Mouse (Mus musculus): Measurements from ENCODE around the gene Gdf15. TPM values are rescaled to one million over a fixed set of nuclear protein-coding genes. Genes with fewer than 3 reads are reported as not detected.

The Gdf15 gene
- polyA plus RNA-seq, 1 experiment from 2014 or later, result not detected

DNA sequence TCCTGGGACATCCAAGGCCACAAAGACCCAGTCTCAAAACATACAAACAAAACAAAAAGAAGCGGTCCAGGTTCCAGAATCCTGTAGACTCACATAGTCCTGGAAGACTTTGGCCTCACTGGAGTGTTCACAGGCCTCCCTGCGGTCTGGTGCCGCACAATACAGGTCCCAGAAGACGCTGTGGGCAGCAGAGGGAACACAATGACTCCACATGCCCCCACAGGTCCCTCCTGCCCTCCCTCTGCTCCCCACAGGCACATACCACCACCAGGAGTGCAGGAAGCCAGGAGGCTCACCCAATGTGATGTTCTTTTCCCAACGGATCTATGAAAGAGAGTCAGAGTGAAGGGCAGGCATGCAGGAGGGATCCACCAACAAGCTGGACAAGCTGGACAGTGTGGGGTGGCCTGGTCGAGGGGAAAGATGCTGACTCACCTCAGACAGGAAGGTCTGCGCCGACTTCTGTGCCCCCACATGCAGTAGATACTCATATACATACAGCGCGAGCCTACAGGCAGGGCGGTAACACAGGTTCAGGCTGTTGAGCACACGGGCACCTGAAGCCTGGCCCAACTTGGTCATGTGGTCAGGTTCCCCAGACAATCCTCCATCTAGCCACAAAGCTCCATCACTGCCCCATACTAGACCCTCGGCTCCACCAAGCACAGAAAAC lies 30.0 kb downstream of the Gdf15 start:
- no peak for DNase-seq (ENCODE audit: low spot score)
- 95% methylated on average over 13 of the region's 13 CpGs for WGBS

DNA sequence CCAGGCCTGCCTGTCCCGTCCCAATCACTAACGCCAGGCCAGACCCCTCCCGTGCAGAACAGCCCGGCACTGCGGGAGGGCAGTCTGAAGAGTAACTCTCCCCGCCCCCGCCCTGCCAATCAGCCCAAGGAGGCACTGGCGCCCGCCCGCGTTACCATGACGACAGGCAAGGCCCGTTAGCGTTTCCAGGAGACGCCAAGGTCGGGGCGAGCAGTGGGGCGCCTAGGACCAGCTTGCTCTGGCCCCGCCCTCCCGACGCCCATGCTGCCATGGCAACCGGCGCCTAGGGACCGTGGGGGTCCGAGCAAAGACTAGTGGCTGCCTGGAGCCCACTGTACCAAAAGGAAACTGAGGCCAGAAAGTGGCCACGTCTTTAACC lies 31.0 kb downstream of the Gdf15 start:
- WGBS, result under 1% methylated on average over 26 of the region's 26 CpGs
- Histone ChIP-seq H3K4me3 (ENCODE audit: low read depth, low read length) (peak overlapping the region; percentile 18; the same call in 1 of the 2 replicates), H3K27me3 (ENCODE audit: control insufficient read depth, insufficient read depth, low read length) (no peaks in the 10 kb centered on the region), H3K36me3 (ENCODE audit: control insufficient read depth, insufficient read depth, low read length) (no peaks in the 10 kb centered on the region), H3K9ac (ENCODE audit: low read length) (peak overlapping the region; percentile 32), H3K4me1 (replicated peaks; ENCODE audit: control insufficient read depth, insufficient read depth, low read length) (peaks cover 36% of the 10 kb centered on the region), H3K4me2 (ENCODE audit: low read depth, low read length, severe bottlenecking) (peak overlapping the region; percentile 51), H3K9me3 (ENCODE audit: control insufficient read depth, low read length) (no peaks in the 10 kb centered on the region; the same call in 1 of the 2 replicates), H3K27ac (ENCODE audit: low read depth, low read length) (peak overlapping the region; percentile 91)
- DNase-seq (ENCODE audit: low spot score) (peak; percentile 97), ATAC-seq (replicated peaks; ENCODE audit: low FRiP score) (peak; percentile 77)

More for the DNA sequence above, 30.0 kb downstream of the Gdf15 start:
- Histone ChIP-seq H3K4me1 (replicated peaks; ENCODE audit: control insufficient read depth, insufficient read depth, low read length) (peaks cover 40% of the 10 kb centered on the region), H3K36me3 (ENCODE audit: control insufficient read depth, insufficient read depth, low read length) (no peaks in the 10 kb centered on the region), H3K9me3 (ENCODE audit: control insufficient read depth, low read length) (no peaks in the 10 kb centered on the region; the same call in 1 of the 2 replicates), H3K9ac (ENCODE audit: low read length) (no peak overlapping the region), H3K4me3 (ENCODE audit: low read depth, low read length) (no peak overlapping the region), H3K27me3 (ENCODE audit: control insufficient read depth, insufficient read depth, low read length) (no peaks in the 10 kb centered on the region), H3K27ac (ENCODE audit: low read depth, low read length) (no peak overlapping the region), H3K4me2 (ENCODE audit: low read depth, low read length, severe bottlenecking) (no peak overlapping the region)
- no peak for ATAC-seq (replicated peaks; ENCODE audit: low FRiP score)

DNA sequence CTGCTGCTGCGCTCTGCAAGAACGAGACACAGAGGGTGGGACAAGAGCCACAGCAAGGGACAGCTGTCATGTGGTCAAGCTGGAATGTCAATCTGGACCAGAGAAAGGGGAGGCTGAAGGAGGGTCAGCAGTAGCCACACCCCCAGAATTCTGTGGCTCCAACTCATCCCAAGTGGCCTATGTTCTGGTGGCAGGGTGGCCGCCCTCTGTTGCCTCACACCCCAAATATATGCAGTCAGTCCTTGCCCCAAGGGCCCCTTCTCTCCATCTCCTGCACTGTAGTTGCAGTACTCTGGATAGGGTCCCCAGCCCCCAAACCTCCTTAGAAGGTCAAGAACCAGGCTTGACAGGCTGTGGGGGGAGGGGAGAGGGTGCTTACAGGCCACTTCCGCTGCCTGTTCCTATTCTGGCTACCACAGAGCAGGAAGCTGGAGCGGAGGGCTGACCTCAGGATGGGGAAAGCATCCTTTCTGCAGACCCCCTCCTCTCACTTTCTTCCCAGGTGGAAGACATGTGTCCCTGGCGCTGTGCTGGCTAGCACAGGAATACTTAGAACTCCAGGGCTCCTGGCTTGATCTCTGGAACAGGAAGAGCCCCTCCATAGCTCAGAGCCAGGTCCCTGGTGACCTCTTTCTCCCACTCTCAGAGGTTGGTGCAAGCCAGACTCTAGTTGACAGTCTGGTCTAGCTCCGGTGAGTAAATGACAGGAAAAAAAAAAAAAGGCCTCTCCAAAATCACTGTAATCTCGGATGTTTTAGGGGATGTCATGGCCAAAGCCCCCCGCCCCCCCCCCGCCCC lies 31.6 kb downstream of the Gdf15 start:
- H3K4me1 ChIP-seq (replicated peaks; ENCODE audit: control insufficient read depth, insufficient read depth, low read length), result peaks cover 33% of the 10 kb centered on the region

DNA sequence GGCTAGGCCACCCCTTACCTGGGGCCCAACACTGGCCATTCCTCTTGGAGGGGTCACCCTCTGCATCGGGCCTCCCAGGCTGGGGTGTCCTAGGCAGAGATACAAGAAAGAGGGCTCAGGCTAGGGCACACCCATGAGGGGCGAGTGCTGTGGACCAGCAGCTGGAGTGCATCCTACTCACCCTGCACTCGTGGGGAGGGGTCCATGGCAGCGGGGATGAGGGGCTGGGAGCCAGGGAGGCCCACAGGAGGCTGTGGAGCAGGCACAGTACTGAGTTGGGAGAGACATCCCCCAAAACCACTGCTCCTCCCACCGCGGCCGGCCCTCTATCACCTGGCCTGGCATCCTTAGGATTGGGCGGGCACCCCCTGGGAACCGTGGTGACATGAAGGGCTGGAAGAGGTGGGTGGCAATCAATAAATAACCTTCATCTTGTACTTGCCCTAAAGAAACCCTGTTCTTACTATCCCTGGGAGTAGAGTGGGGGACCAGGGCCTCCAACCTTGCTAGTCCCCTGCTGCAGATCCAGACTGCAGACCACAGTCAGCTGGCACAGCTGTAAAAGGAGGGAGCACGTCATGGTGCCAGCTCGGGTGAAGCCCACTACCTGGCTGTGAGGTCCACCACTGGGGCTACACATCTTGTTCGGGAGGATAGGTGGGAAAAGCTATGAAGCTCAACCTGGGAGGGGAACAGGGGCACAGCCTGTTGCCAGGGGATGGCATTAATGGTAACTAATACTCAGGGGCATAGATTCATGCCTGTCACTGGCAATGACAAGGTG lies 32.6 kb downstream of the Gdf15 start:
- Histone ChIP-seq H3K36me3 (ENCODE audit: control insufficient read depth, insufficient read depth, low read length) (no peaks in the 10 kb centered on the region; the same call in 1 of the 2 replicates), H3K4me1 (replicated peaks; ENCODE audit: control insufficient read depth, insufficient read depth, low read length) (peaks cover 41% of the 10 kb centered on the region), H3K9me3 (ENCODE audit: control insufficient read depth, low read length) (no peaks in the 10 kb centered on the region; the same call in 1 of the 2 replicates), H3K4me3 (ENCODE audit: low read depth, low read length) (no peak overlapping the region), H3K9ac (ENCODE audit: low read length) (no peak overlapping the region), H3K27me3 (ENCODE audit: control insufficient read depth, insufficient read depth, low read length) (no peaks in the 10 kb centered on the region; the same call in 1 of the 2 replicates), H3K27ac (ENCODE audit: low read depth, low read length) (no peak overlapping the region; the same call in 1 of the 2 replicates), H3K4me2 (ENCODE audit: low read depth, low read length, severe bottlenecking) (no peak overlapping the region)
- ATAC-seq (replicated peaks; ENCODE audit: low FRiP score) (no peak), DNase-seq (ENCODE audit: low spot score) (no peak)
- 86% methylated on average over 12 of the region's 12 CpGs for WGBS

More for the DNA sequence above, 31.6 kb downstream of the Gdf15 start:
- ATAC-seq (replicated peaks; ENCODE audit: low FRiP score) (peak; percentile 22; the same call in 1 of the 2 replicates), DNase-seq (ENCODE audit: low spot score) (no peak)
- peak overlapping the region; percentile 18; the same call in 1 of the 2 replicates for H3K4me3 ChIP-seq (ENCODE audit: low read depth, low read length)
- no peaks in the 10 kb centered on the region; the same call in 1 of the 2 replicates for H3K27me3 ChIP-seq (ENCODE audit: control insufficient read depth, insufficient read depth, low read length)
- WGBS, result 14% methylated on average over 10 of the region's 10 CpGs
- H3K27ac ChIP-seq (ENCODE audit: low read depth, low read length), result peak overlapping the region; percentile 91
- H3K9ac ChIP-seq (ENCODE audit: low read length), result peak overlapping the region; percentile 32
- H3K9me3 ChIP-seq (ENCODE audit: control insufficient read depth, low read length), result no peaks in the 10 kb centered on the region; the same call in 1 of the 2 replicates
- H3K36me3 ChIP-seq (ENCODE audit: control insufficient read depth, insufficient read depth, low read length), result no peaks in the 10 kb centered on the region; the same call in 1 of the 2 replicates
- H3K4me2 ChIP-seq (ENCODE audit: low read depth, low read length, severe bottlenecking), result peak overlapping the region; percentile 51

DNA sequence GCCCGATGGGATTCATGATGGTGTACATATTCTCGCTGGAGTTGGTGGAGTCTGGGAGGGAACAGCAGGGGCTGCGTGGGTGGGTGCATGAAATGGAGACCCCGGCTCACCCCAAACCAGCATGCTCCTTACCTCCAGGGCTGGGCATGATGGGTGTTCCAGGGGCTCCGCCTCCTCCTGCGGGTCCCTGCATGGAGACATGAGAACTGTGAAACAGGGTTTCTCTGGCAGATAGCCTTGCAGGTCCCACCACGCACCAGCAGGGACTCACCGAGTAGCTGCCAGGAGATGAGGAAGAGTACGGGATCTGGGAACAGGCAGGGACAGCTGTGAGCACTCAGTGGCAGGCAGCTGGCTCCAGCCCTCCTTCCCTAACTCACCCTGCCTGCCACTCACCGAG lies 33.5 kb downstream of the Gdf15 start:
- 13% methylated on average over 10 of the region's 10 CpGs for WGBS
- Histone ChIP-seq H3K36me3 (ENCODE audit: control insufficient read depth, insufficient read depth, low read length) (no peaks in the 10 kb centered on the region; the same call in 1 of the 2 replicates), H3K4me1 (replicated peaks; ENCODE audit: control insufficient read depth, insufficient read depth, low read length) (peaks cover 43% of the 10 kb centered on the region), H3K27me3 (ENCODE audit: control insufficient read depth, insufficient read depth, low read length) (no peaks in the 10 kb centered on the region; the same call in 1 of the 2 replicates), H3K9ac (ENCODE audit: low read length) (peak overlapping the region; percentile 74), H3K9me3 (ENCODE audit: control insufficient read depth, low read length) (no peaks in the 10 kb centered on the region; the same call in 1 of the 2 replicates), H3K4me2 (ENCODE audit: low read depth, low read length, severe bottlenecking) (peak overlapping the region; percentile 91), H3K4me3 (ENCODE audit: low read depth, low read length) (peak overlapping the region; percentile 46), H3K27ac (ENCODE audit: low read depth, low read length) (no peak overlapping the region)
- no peak for ATAC-seq (replicated peaks; ENCODE audit: low FRiP score)
- DNase-seq (ENCODE audit: low spot score), result no peak

DNA sequence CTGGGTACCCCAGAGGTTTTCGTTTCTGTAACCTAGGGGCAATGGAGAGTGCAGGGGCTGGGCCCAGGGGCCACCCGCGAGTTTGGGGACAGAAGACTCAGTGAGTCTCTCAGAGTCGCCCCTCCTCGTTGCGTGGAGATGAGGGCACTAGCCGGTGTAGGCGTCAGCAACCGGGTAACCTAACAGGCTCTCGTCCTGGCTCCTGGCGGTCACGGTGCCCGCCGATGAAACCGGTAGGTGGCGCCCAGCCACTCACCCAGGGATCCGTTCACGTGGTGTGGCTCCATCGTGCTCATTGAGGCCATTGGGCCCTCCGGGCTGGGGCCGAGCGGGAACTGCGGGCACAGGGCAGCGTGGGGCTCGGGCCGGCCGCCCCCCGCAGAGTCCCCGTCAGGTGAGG lies 34.0 kb downstream of the Gdf15 start:
- no peaks in the 10 kb centered on the region; the same call in 1 of the 2 replicates for H3K27me3 ChIP-seq (ENCODE audit: control insufficient read depth, insufficient read depth, low read length)
- H3K9ac ChIP-seq (ENCODE audit: low read length), result peak overlapping the region; percentile 74
- under 1% methylated on average over 29 of the region's 29 CpGs for WGBS
- peak overlapping the region; percentile 46 for H3K4me3 ChIP-seq (ENCODE audit: low read depth, low read length)
- H3K4me2 ChIP-seq (ENCODE audit: low read depth, low read length, severe bottlenecking), result peak overlapping the region; percentile 91
- peak overlapping the region; percentile 25; the same call in 1 of the 2 replicates for H3K27ac ChIP-seq (ENCODE audit: low read depth, low read length)
- no peaks in the 10 kb centered on the region; the same call in 1 of the 2 replicates for H3K9me3 ChIP-seq (ENCODE audit: control insufficient read depth, low read length)
- H3K4me1 ChIP-seq (replicated peaks; ENCODE audit: control insufficient read depth, insufficient read depth, low read length), result peaks cover 47% of the 10 kb centered on the region
- peak; percentile 35 for ATAC-seq (replicated peaks; ENCODE audit: low FRiP score)
- no peaks in the 10 kb centered on the region; the same call in 1 of the 2 replicates for H3K36me3 ChIP-seq (ENCODE audit: control insufficient read depth, insufficient read depth, low read length)
- DNase-seq (ENCODE audit: low spot score), result peak; percentile 94

DNA sequence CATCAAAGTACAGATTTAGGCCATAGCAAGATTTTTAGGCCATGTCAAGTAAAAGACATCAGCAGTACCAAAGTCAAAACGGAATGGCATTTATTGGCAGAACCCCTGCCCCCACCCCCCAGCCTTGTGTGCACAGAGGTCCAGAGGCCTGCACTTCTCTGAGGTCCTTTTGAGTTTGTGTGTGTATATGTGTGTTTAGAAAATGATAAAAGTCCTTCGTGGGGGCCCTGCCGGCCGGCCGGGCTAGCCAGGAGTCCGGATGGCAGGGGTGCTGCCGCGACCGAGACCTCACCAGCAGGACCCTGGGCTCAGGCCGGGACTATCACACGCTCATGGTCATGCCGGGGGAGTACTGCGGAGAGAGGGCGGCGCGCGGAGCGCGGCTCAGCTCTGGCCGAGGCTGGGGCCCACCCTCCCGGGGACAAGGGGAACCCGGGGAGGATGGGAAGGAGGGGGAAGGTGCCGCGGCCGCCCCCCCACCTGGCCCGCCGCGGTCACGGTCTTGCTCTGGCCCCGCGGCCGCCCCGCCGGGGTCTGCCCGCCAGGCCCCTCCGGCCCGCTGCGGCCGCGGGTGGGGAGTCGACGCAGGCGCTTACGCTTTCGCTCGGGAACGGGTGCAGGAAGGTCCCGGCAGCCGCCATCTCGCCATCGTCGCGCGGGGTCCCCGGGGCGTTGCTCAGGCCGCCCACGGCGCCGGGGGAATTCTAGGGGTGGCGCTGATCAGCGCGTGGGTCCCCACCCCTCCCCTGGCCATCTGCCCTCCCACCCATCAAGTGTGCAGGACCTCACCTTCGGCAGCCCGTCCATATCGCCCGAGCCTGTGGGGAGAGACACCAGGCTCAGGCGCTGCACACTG lies 34.6 kb downstream of the Gdf15 start:
- Histone ChIP-seq H3K4me1 (replicated peaks; ENCODE audit: control insufficient read depth, insufficient read depth, low read length) (peaks cover 47% of the 10 kb centered on the region), H3K4me2 (ENCODE audit: low read depth, low read length, severe bottlenecking) (peak overlapping the region; percentile 91), H3K4me3 (ENCODE audit: low read depth, low read length) (peak overlapping the region; percentile 46), H3K9me3 (ENCODE audit: control insufficient read depth, low read length) (no peaks in the 10 kb centered on the region; the same call in 1 of the 2 replicates), H3K27me3 (ENCODE audit: control insufficient read depth, insufficient read depth, low read length) (no peaks in the 10 kb centered on the region; the same call in 1 of the 2 replicates), H3K36me3 (ENCODE audit: control insufficient read depth, insufficient read depth, low read length) (no peaks in the 10 kb centered on the region; the same call in 1 of the 2 replicates), H3K9ac (ENCODE audit: low read length) (peak overlapping the region; percentile 74), H3K27ac (ENCODE audit: low read depth, low read length) (peak overlapping the region; percentile 25; the same call in 1 of the 2 replicates)
- WGBS, result 5% methylated on average over 67 of the region's 68 CpGs
- DNase-seq (ENCODE audit: low spot score) (peak; percentile 71), ATAC-seq (replicated peaks; ENCODE audit: low FRiP score) (no peak)
